Comparison of ENCODE assay signal across 15 mouse cellular contexts in genomic region chr13:117183288-117183687, GRCm38 (mm10). TPM values are rescaled to one million over a fixed set of nuclear protein-coding genes. Genes with fewer than 3 reads are reported as not detected.
"Had no signal": no experiment of that assay in that cellular context is flagged by ENCODE, and none has a peak within 500 bp of the region (broad histone marks: within the 10 kb centered on the region; RNA-seq: fewer than 3 reads in every experiment).

No protein-coding gene starts in this region.

- H3K4me2 ChIP-seq: lung, embryonic 15.5 days; midbrain, embryonic 11.5 days; midbrain, embryonic 13.5 days; midbrain, embryonic 15.5 days; neural tube, embryonic 12.5 days; stomach, embryonic 15.5 days had no signal

- DNase-seq: lung, adult 2 months; lung, postnatal 10 days; right cerebral cortex, postnatal 14 days; thymus, adult 2 months; thymus, postnatal 25 days; thymus, postnatal 4 days had no signal

- H3K27me3 ChIP-seq: lung, embryonic 15.5 days; megakaryocyte, embryonic 14.5 days; midbrain, embryonic 13.5 days; midbrain, embryonic 15.5 days; neural tube, embryonic 12.5 days; stomach, embryonic 15.5 days had no signal

- H3K9ac ChIP-seq: lung, embryonic 15.5 days; midbrain, embryonic 13.5 days; midbrain, embryonic 15.5 days; neural tube, embryonic 12.5 days; stomach, embryonic 15.5 days had no signal

- H3K36me3 ChIP-seq: lung, embryonic 15.5 days; midbrain, embryonic 13.5 days; midbrain, embryonic 15.5 days; neural tube, embryonic 12.5 days; stomach, embryonic 15.5 days had no signal

- H3K4me3 ChIP-seq: lung, embryonic 15.5 days; megakaryocyte, embryonic 14.5 days; midbrain, embryonic 13.5 days; midbrain, embryonic 15.5 days; neural tube, embryonic 12.5 days; stomach, embryonic 15.5 days had no signal

- H3K9me3 ChIP-seq: lung, embryonic 15.5 days; megakaryocyte, embryonic 14.5 days; midbrain, embryonic 13.5 days; midbrain, embryonic 15.5 days; neural tube, embryonic 12.5 days; stomach, embryonic 15.5 days had no signal

- H3K27ac ChIP-seq: lung, embryonic 15.5 days; macrophage; midbrain, embryonic 13.5 days; midbrain, embryonic 15.5 days; neural tube, embryonic 12.5 days; stomach, embryonic 15.5 days; stomach, postnatal 0 days had no signal

- ATAC-seq: midbrain, embryonic 13.5 days; midbrain, embryonic 15.5 days had no signal

- H3K4me1 ChIP-seq: lung, embryonic 15.5 days; midbrain, embryonic 13.5 days; midbrain, embryonic 15.5 days; neural tube, embryonic 12.5 days; stomach, embryonic 15.5 days had no signal

RNA-seq across cellular contexts. Expression of gene Gm17509, which starts 37.6 kb away (rescaled TPM):
- polyA plus RNA-seq: lung, embryonic 15.5 days; stomach, embryonic 15.5 days; stomach, postnatal 0 days had no signal
